Mouse (Mus musculus) telencephalon, adult 2 months (tissue): ENCODE data around the gene Runx2.

Experiments used
- DNase-seq: peaks from one replicate; pipeline ENCODE4 v3.0.0-alpha.2; 2011; ENCODE audit warnings: low read depth, low spot score

Runx2 gene

DNA sequence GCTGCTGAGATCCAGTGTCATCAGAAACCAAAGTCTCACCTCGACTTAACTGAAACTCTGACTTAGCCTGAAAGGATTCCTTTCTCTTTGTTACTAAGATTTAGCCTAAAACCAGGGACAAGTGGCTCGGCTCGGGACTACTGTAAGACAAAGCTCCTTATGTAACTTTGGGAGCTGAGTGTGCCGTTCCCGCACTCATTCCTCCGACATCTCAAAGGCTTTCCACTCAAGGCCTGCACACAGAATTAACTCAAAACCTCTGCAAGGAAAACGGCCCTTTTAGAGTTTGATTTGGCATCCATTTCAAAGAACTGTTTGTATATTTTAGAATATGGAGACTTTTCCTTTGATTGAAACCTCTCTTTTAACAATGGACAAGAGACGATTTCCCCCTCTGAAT is 191.3 kb downstream of the Runx2 start:
- peak; percentile 26 for DNase-seq

GRCm38 (mm10) chr17:44620456-44620855 is 194.1 kb downstream of the Runx2 start:
- DNase-seq = no peak

GRCm38 (mm10) chr17:44618691-44619090 is 195.9 kb downstream of the Runx2 start:
- no peak for DNase-seq

GRCm38 (mm10) chr17:44618175-44618574 is 196.4 kb downstream of the Runx2 start:
- DNase-seq = peak; percentile 83

- DNase-seq = no peak
These were observed 196.9 kb downstream of the Runx2 start for GRCm38 (mm10) chr17:44617741-44618140.

- peak; percentile 79 for DNase-seq
These were observed 200.6 kb downstream of the Runx2 start for GRCm38 (mm10) chr17:44613716-44614715.

DNA sequence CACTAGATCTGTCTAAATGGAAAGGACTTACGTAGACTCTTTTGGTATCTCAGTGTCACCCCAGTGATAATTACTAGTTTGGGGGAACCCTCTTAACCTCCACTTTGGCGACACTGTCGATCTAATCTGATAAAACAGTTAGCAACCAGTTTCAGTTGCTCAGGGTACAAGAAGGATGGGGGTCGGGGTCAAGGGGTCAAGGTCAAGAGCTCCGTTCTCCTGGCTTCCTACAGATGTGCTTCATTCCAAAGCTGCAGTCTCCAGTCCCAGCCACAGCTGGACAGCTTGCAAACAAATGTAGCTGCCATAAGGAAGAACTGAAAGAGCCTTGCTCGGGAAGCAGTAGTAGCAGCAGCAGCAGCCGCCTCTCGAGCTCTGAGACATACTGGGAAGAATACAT is 202.0 kb downstream of the Runx2 start:
- no peak for DNase-seq

DNA sequence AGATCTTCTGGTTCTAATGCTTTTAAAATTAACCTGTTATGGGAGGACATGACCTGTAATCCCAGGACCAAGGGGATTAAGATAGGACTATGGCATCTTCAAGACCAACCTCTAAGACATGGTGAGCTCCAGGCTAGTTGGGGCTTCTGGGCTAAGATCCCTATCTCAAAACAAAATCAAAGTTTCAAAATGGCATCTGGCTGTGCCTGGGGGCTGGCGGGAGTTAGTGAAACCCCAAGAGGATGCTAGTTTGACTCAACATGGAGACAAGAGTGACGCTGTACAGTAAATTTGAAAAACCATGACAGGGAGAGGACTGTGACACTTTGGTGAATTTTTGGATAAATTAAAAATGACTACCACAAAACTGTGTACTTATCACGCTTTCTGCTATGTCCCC is 202.6 kb downstream of the Runx2 start:
- no peak for DNase-seq

DNA sequence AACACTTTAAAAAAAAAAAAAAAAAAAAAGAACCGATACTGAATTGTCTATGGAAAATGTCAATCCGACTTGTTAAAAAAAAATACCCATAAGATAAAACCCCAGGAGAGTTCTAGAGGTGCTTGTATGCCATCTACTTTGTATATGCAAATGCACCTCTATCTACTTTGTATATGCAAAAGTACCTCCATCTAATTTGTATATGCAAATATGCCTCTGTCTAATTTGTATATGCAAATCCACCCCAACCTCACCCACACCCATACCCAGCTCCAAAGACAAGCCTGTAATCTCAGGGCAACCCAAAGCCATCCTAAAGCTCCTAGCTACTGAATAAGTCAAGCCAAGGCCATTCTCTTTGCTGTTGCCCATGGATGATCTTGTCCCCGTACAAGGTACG is 203.1 kb downstream of the Runx2 start:
- DNase-seq = no peak

- DNase-seq = no peak
These were observed 203.8 kb downstream of the Runx2 start for GRCm38 (mm10) chr17:44610828-44611227.

- DNase-seq = no peak
These were observed 204.5 kb downstream of the Runx2 start for GRCm38 (mm10) chr17:44609897-44610641.

- no peak for DNase-seq
These were observed 205.2 kb downstream of the Runx2 start for GRCm38 (mm10) chr17:44609356-44609755.

DNA sequence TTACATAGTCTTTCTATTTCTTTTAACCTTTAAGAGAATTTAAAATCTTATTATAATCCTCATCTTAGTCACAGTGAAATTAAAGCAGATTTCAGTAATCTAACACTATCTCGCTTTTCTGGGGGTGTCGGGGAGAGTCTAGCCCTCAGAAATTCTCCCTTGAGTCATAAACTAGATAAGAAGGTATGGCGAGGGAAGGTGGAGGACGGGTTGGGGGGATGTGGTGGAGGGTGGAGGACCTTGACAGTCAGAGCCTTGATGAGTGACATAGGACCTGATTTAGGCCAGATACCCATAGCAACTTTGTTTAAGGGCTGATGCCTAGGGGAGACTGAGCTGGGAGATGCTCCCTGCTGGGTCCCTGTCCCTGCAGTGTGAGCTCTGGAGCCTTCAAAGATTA is 205.7 kb downstream of the Runx2 start:
- no peak for DNase-seq

DNA sequence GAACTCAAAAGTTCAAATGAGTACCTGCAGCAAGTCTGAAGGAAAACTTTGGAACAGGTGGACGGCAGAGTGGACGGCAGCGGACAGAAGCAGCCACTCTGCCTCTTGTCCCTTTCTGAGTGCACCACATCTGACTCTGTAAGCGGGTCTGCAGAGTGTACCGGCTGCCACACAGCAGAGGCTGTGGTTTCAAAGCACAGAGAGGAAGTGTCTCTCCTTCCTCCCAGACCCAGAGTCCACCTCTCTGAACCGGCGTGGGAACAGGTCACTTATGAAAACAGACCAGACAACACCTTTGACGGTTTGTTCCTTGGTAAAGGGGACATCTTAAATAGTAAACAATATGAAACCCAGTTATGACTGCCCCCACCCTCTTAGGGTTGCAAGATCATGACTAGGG is 207.2 kb downstream of the Runx2 start:
- DNase-seq = no peak

DNA sequence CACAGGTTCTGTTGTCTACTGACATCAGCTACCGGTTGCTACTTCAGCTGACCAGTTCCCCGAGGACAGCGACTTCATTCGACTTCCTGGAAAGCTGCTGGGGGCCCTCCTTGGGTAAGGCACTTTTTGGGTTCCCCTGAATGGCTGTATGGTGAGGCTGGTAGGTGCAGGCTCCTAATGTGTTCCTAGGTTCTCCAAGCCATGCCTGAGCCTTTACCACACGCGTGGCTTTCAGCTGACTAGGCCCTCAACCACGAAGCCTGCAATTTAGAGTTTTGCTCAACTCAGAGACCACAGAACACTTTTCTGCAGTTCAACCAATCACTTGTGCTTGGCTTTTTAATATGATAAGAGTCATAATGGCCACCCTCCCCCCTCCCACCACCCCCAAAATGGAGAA is 208.4 kb downstream of the Runx2 start:
- no peak for DNase-seq

DNA sequence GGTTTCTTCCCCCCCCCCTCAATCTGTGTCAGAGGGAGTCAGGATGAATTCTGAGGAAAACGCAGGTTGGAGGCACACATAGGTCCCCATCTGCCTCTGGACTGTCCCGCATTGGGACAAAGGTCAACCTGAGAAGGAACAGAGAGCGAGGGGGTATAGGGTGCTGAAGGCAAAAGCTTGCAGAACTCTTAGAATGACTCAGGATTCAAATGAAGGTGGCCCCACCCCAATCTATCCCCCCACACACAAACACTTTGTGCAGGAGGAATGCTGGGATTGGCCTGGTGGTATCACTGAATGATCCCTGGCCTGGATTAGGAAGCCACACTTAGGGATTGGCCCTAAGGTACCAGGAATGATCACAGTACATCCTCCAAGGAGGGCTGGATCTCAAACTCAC is 208.8 kb downstream of the Runx2 start:
- no peak for DNase-seq

- DNase-seq = no peak
These were observed 211.4 kb downstream of the Runx2 start for GRCm38 (mm10) chr17:44603170-44603569.

- no peak for DNase-seq
These were observed 213.1 kb downstream of the Runx2 start for GRCm38 (mm10) chr17:44601317-44602021.

DNA sequence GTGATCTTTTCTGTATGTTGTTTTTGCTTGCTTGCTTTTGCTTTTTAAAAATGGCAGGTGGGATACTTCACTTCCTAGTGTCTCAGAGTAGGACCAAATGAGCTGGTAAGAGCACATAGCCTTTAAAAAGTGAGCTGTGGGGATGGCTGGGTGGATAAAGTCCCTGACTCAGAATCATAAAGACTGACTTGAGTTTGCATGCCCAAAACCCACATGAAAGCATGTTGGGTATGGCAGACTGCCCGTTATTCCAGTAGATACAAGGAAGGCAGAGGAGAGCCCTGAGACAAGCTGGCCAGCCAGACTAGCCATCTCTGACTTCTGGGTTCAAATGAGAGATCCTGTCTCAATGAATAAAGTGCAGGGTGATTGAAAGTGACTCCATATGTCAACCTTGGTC is 214.7 kb downstream of the Runx2 start:
- no peak for DNase-seq

DNA sequence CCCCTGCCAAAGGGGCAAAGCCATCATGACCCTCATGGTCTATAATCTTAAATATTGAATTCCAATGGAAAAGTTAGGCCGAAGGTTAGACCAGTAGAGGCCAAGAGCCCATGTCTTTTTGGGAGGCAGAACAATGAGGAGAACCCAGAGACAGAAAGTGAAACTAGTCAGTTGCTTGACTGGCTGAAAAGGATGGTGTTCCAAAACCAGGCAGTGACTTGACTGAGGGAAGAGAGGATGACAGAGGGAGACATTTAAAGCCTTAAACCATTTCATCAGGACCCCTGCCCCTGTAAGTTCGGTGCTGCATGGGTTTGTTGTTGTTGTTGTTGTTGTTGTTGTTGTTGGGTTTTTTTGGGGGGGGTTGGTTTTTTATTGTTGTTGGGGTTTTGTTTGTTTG is 215.5 kb downstream of the Runx2 start:
- DNase-seq = no peak

DNA sequence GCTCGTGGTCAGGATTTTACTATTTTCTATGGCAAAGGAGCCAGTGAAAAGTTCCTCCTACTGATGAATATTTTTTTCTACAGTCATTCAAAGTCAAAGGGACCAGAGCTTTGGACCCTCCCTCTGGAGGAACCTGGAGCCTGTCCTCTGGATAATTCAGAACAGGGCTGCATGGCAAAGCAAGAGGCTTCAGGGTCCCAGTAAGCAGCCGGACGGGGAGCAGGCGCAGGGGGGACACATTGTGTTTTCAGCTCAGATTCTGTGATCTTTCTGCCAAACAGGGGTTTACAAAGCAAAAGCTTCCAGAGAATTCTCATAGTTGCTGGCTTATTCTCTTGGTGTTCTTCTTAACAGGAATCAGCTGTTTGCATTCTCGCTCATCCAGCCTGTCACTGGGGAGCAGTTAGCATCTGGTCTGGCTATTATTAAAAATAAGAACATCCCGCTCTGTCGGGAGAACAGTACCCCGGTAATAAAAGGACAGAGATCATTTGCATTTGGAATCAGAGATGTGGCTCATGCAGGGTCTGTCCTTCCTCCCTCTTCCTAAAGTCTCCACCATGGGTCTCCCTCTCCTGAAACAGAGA is 216.6 kb downstream of the Runx2 start:
- DNase-seq = no peak

DNA sequence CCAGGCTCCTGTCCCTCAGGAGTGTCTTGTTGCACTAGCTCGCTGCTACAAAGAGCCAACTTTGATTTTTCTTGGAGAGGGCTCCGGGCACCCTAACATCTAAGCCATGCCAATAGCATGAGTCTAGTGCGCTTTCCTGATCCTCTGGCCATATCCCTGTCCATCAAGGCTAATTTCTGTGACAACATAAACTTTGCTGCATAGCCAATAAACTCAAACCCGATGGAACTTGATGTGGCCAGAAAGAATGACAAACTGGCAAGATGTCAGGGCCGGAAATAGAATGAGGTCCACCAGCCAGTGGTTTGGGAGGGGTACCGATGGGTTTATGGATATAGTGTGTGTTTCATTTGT is 221.9 kb downstream of the Runx2 start:
- no peak for DNase-seq
